Mouse (Mus musculus): Measurements from ENCODE around the gene Tmem132a.

The Tmem132a gene

DNA sequence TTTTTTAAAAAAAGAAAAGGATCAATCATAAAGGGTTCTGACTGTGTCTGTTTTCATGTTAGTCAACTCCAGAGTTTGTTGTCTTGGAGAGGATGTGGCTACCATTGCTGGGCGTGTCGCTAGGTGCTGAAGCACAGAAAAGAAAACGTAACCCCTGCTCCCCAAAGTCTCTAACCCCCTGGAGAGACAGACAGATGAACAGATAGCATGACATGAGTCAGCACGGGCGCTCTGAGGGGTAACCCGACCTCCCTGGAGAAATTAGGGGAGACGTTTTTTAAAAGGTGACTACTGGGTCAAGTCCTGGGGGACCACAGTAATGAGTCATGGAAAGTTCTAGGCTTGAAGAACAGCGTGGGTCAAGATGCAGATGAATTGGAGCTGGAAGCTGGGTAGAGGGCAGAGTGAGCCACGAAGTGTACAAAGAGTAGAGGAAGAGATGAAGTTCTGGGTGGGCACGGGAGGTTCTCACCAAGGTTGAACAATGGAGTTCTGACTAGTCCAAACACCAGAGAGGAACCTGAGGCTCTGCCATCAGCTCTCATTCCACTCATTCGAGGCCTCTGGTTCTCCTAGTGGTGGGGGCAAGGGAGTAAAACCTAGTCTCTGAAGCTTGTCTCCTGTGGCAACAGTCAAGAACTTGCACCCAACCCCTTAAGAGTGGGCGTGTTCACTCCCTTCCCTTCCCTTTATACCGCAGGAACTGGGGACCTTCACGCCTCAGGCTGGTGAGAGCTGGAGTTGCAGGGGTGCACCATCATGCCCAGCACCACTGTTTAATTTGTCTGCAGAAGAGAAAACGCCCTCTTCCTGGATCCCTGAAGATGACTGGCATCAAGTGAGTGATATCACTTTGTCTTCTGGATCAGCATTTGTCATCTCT, 30.5 kb downstream of the Tmem132a start, which contains the start of gene Slc15a3:
Slc15a3 (plus strand) TSS at position 718 of the 883 bp plus-strand sequence.
- in situ Hi-C loops (cut with MboI, MseI) = no loop called here

DNA sequence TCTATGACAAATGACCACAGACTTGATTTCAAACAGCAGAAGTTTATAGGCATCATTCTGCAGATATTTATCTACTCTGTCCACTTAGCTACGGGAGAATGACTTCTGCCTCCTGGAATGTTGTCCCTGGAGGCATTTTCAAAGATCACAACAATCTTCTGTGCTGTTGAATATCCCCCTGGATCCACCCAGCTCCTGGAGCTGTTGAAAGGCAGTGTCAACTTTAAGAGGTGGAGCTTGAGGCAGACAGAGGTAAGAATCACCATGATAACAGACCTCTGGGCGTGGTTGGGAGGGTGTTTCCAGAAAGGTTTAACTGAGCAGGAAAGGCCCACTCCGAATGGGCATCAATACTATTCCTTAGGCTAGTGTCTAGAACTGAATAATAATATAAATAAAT, 34.1 kb downstream of the Tmem132a start:
- in situ Hi-C loops (cut with MboI, MseI) = no loop called here

DNA sequence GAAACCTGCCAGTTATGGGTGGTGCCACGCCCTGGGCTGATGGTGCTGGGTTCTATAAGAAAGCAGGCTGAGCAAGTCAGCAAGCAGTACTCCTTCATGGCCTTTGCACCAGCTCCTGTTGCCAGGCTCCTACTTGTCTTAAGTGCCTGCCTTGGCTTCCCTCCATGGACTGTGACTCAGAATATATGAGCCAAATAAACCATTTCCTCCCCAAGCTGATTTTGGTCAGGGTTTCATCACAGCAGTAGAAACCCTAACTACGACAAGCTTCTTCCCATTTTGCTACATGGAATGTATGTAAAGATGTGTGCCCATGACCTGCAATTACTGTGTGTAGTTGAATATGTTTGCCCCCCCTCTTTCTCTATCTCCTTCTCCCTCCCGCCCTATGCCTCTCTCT, 36.1 kb downstream of the Tmem132a start:
- in situ Hi-C loops (cut with MboI, MseI) = no loop called here

DNA sequence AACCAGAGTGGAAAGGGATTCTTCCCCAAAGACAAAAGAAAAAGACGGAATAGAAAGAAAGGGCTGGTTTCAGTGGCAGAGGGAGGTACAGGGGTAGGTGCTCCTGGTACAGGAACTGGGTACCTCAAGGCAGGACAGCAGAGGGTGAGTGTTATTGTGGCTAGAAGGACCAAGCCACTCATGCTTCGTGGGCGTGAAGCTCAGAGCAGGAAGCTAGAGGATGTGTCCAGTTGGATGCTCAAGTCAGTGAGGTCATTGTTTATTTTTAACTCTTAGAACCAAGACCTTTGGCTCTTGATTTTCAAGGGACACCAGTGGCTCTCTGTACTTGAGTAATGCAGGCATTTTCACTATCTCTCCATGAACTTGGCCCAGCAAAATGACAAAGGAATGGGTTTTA, 37.7 kb downstream of the Tmem132a start:
- in situ Hi-C loops (cut with MboI, MseI) = no loop called here

DNA sequence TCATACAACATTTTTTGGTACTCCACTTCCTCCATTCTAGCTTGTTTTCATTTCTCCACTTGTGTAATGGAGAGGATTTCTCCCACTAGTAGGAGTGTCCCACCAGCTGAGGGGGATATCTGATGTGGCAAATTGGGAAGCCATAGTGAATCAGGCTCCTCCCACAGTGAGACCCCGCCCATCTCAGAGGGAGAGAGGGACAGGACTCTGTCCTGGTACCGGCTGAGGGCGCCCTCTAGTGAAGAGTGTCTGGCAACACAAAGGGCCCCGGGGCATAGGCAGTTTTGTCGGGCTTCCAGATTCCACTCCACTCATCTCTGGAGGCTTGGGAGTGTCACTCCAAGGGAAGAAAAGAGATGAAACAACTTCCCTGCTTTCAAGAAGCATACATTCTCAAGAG, 38.3 kb downstream of the Tmem132a start:
- in situ Hi-C loops (cut with MboI, MseI) = no loop called here

DNA sequence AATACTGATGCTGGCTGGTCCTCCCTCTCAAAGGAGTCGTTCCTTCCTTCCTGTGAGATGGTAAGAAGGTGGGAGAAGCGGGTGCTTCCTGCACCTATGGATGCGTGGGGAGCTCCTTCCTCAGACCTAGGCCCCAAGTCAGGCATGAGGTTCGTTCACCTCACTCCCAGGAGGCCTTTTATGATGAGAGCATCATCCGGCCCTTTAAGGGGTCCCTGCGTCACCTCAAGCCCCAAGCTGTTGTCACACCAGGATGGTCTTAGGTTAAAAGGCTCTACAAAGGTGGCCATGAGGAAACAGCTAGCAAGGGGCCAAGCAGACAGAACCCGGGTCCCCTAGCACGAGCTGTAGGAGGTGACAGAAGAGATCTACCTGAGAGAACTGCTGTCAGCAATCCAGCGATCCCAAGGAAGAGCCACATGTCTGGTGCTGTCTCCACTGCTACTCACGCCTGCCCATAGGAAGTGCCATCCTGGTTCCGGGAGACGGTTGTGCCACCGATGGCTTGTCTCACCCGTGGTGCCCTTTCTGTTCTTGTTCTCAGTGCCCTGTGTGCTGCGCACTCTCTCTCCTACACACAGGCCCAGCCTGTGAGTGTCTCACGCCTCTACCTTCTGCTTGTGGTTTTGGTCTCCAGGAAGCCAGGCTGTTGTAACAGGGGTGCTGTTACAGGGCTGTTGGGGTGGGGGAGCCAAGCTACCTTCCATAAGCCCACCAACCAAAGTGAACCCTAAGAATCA, 40.1 kb downstream of the Tmem132a start, which contains the start of gene Cd6:
Cd6 (minus strand) TSS at position 623 of the 740 bp plus-strand sequence.
- in situ Hi-C loops (cut with MboI, MseI) = loop anchor here (5.0 kb wide), 1 partner anchor 92 kb away; the partner anchor contains the start of gene Cd5 (in 2 of the 2)

DNA sequence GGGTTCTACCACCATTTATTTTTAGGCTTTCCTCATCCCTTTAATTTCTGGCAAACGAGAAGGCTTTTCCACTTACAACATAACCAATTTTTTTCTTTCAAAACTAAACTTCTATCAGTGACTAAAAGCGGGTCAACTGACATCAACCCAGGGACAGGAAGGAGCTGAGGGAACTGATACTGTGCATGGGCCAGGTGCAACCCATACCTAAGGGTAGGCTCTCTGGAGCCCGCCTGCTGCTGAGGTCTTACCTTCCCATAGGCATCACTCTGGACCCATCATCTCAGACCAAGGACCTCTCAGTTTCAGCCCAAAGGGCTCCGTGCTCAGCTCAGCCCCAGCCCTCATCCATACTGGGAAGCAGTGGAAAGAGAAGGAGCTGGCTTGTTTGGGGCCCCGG, 41.4 kb downstream of the Tmem132a start:
- in situ Hi-C loops (cut with MboI, MseI) = loop anchor here (5.0 kb wide), 1 partner anchor 91 kb away; the partner anchor contains the start of gene Cd5 (in 2 of the 2)

DNA sequence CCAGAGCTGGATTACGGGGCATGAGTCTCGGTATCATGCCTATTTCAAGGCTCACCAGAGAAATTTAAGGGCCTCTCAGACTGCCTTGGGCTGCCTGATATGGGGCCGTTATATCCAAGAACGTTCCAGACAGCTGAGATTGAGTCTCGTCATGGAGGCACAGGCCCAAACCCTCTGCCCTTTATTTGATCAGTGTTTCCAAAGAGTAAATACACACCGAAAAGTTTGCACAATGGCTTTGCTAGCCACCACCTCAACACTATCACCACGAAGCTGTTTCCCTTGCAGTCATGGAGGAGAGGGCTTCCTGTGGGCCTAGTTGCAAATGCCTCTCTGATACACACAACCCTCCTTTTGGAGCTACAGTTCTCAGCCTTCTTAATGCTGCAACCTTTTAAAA, 45.7 kb downstream of the Tmem132a start:
- in situ Hi-C loops (cut with MboI, MseI) = no loop called here

DNA sequence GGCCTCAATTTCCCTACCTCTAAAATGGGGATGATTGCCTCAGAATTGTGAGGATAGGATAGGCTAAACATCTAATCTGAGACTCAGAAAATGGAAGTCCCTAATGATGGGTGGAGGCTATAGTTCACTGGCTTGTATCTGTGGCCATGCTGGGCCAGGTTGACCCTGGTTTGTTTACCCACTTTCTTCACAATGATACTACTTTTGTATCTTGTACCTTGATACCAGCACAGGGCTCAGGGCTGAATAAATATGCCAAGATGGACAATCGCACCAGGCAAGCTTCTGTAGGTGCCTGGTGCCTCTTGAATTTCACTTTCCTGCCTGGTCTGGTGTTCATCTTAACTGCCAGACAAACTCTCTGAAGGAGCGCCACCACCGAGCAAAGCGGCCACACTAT, 47.2 kb downstream of the Tmem132a start:
- in situ Hi-C loops (cut with MboI, MseI) = no loop called here

DNA sequence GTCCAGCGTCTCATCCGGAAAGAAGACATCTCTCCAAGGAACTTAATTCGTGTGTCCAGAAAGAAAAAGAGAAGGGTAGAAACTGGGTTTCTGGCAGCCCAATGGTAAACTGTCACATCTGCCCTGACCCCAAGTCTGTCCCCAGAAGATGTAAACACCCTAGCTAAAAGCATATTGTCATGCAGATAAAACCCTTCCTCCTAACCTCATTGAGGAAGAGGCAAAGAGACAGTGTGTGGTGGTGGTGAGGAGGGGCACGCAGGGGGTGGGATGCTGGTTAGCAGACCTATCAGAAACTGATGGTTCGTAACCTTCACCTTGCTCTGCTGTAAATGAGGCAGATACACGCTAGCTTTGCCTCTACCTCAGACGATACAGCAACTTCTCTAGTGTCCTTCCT, 48.4 kb downstream of the Tmem132a start:
- in situ Hi-C loops (cut with MboI, MseI) = no loop called here

DNA sequence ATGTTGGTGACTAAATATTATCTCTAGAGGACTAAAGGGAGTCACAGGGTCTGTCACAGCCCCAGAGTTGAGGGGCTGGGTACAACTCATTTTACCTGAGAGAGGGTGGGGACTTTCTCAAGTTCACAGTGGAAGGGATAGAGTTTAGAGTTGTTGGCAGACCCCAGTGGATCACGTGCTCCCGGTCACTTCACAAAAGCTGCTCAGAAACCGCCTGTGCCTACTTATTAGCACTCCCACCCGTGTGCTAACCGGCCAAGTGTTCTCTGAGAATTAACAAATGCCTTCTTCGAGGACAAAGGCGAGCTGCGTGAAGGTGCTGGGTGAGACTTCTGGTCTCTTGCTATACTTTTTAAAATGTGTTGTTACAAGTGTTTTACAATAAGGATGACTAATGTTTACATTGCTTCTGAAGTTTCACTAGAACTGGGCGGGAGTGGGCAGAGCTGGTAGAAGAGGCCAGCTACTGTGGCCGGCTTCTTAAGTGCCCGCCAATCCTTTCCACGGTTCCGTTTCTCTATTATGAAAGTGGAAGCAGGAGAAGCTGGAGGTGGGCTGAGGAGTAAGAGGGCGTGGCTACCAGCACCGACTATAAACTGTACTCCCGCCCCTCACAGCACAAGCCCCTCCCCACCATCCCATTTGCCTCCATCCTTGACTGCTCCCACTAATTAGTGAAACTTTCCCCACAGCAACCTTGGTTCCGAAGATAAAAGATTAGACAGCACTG, 51.4 kb downstream of the Tmem132a start:
- in situ Hi-C loops (cut with MboI, MseI) = no loop called here

DNA sequence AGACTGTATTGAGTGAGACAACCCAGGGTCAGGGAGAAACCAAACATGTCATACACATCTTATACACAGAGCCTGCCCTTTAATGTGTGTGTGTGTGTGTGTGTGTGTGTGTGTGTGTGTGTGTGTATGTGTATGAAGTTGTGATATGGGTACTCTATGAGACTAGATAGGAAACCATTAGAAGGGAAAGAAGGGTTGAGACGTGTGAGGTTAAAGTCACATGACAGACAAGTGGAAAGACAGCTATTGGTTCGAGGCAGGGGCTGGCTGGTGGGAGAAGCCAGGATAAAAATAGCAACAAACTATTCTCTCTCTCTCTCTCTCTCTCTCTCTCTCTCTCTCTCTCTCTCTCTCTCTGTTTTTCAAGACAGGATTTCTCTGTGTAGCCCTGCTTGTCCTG, 53.3 kb downstream of the Tmem132a start:
- in situ Hi-C loops (cut with MboI, MseI) = no loop called here

DNA sequence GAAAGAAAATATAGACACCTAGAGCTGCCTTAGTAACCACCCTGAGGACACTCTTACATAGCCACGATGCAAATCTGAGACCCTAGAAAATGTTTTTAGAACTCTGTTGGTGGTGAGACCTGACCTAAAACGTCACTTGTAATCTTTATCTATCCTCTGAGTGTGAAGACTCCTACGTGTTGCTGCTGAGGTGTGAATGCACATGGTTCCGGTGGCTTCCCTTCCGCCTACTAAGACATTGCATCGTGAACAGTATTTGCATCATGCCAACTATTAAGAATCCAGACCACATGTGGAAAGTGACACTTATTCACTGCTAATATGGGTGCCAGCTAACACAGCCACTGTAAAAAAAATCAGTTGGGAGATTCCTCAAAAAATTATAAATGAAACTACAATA, 53.9 kb downstream of the Tmem132a start:
- in situ Hi-C loops (cut with MboI, MseI) = no loop called here

DNA sequence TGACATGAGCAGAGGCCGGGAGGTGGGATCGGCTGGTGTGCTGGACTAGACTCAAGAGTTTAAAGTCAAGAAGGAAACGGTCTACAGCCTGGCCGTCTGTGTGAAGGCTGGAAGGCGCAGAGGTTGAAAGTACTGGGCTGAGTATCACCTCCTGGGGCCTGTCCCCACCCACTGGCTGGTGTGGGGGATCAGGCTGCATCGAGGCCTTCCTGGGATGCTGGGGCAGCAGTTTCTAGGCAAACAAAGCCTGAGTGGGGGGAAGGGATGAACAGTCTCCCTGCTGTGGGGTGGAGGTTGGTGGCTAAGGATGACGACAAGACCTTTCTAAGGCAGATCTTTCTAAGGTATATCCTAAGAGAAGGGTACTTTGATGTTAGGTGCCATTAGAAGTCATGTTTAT, 55.8 kb downstream of the Tmem132a start:
- in situ Hi-C loops (cut with MboI, MseI) = no loop called here

DNA sequence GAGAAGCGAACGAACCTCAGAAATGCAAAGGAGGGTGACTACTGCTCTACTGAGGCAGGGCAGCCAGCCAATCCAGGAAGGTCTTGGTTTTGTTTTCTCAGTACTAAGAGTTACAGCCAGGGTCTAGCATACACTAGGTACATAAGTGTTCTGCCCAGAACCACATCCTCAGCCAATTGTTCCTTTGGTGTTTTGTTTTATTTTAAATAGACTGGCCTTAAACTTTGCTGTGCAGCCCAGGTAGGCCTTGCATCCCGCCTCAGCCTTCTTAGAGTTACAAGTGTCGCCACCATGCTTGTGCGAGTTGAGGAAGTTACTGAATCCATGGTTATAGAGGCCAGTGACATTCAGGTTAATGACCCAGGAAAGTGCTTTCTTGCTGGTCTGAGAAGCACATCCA, 56.7 kb downstream of the Tmem132a start:
- in situ Hi-C loops (cut with MboI, MseI) = no loop called here

DNA sequence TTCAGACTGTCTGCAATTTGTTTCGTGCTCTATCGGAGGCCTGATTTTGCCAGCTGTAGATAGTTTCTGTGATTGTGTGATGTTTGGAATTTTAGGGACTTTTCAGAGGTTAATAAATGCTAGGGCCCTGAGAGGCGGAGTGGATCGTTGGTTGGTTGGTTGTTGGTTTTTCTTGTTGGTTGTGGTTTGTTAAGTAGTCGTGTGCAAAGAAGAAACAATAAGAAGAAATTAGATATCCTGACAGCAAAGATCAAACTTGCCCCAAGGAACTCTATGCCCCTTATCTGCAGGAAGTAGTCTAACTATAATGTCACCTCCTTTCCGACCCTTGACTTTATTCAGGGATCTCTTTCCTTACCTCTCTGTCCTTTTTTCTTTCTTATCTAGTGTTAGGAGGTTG, 58.3 kb downstream of the Tmem132a start:
- in situ Hi-C loops (cut with MboI, MseI) = no loop called here

DNA sequence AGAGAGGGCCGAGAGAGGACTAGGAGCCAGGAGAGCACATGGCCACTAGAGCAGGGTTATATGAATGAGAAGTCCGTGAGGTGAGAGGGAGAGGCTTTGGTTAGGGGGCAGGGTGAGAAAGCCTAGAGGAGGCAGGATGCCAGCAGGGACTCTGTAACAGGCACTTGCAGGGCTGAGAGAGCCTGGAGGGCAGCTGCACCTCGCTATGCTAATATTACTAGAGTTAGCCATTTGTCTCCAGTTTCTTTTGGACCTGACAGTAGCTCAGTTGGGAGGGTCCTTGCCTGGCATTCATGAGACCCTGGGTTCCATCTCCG, 59.6 kb downstream of the Tmem132a start:
- in situ Hi-C loops (cut with MboI, MseI) = no loop called here

DNA sequence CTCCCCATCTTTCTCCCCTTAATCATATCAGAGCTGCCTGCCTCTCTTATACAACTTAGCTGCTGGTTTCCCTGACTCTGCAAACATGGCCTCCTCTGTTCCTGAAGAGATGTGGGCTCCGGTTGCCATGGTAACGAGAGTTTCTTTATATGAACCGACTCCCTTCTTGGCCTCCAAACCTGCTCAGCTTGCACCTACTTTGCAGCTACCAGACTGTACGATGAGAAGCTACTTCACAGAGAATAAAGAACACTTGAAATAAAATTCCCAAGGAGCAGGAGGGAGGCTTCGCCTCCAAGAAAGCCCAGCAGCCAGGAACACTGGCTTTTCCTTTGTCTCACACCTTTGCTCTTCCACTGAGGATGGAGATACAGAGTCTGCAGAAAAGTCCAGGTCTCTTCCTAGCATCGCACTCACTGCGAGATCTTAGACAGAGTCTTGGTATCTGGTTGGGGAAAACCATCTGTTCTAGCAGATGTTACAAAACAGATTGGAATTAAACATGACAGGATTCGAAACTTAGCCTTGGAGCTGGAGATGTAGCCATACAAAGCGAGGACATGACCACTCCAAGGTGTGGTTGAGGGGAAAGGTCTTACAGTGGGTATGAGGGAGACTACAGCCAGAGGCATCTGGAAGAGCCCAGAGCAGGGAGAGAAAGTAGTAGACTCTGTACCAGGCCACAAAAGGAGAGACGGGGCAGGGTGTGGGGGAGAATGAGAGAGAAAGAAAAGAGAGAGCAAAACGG, 60.1 kb downstream of the Tmem132a start:
- in situ Hi-C loops (cut with MboI, MseI) = no loop called here

DNA sequence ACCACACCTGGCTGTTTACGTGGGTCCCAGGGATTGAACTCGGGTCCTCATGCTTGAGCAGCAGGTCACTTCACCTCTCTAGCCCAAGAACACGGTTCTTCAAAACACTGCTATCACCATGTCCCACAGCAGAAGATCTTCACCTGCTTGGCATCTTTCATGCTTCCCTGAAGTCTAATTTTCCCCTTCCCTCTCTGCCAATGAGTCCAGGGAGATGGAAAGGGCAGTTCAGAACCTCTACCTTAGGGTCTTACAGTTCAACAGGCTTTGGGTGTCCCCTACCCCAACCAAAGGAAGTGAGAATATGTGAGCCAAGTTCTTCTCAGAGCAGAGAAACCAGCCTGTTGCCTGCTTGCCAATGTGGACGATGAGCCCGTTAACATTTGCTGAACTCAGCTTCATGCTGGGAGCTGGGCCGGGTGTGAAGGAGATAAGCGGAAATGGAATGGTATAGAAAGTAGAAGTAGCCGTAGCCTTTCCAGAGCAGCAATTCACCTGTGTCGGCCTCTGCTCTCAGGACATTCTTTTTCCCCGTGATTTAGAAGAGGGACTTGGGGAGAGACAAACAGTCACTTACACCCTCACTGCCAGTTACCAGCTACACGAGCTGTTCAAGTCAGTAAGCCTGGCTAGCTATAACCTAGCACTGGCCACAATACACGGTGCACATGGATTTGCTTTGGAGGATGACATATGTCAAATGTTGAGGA, 61.1 kb downstream of the Tmem132a start:
- in situ Hi-C loops (cut with MboI, MseI) = no loop called here
